Mouse (Mus musculus) R1 (cell line): ENCODE data around the gene Arl8a.
"Not testable (repeated sequence)": the region's sequence is repeated elsewhere in the genome, so short reads cannot be mapped to it uniquely, and the experiment has no call there.

Experiments used
- DNase-seq: peaks from one replicate; pipeline ENCODE4 v3.0.0-alpha.2; 2018; ENCODE audit warnings: low read depth, low spot score

Arl8a gene

GRCm38 (mm10) chr1:135146077-135146945, at the start of gene Arl8a:
Gene Arl8a, plus strand, starts transcription at chr1:135146824.
- DNase-seq, result peak; percentile 52

DNA sequence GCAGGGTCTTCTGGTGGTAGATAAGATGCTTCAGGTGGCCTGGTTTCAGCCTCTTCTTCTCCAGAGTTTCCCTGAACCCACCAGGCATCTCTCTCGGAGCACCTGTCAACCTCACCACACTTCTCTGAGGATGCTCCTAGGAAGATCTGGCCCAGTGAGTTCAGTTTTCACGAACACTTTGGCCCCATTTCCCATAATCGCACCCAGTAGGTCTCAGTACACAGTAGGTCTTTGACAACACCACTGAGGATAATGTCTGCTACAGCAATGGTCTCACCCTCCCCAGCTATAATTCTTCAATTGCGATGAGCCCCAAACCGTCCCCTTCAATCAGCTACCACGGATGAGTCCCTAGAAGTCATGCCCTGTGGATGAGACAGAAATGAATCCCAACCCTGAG, 49.2 kb upstream of the Arl8a start:
- DNase-seq, result no peak

DNA sequence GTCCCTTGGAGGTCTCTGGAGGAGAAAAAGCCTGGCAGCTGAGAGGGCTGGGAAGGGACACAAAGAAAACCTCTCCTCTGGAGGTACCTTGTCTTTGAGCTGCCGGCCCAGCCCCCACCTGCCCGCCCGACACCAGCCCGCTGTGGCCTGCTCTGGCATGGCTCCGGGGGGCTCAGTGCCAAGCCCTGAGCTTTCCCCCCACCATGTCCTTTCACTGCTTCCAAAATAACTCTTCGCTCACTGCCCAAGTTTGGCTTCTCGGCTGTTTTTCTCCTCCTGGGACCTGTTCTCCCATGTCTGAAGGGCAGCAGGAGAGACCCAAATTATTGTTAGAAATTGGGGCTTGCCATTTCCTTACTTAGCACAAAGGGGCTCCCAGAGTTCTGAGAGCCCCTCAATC, 48.2 kb upstream of the Arl8a start:
- no peak for DNase-seq

DNA sequence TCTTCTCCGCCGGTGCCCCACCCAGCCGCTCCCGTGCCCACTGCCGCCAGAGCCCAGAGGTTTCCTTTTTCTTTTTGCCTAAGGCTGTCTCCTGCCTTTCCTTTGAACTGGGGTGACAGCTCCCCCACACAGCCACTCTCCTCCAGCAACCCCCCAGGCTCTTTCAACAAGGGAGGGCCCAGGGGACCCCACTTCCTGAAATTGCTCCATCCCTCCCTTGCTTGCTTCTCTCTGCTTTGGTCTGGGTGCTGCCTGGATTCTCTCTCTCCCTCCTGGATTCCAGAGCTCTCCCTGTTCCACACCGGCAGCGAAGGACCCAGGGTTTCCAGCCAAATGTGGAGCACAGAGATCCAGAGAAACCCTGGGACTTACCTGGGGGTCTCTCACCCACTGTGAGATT, 46.2 kb upstream of the Arl8a start:
- no peak for DNase-seq

GRCm38 (mm10) chr1:135105124-135105523, 41.5 kb upstream of the Arl8a start, which contains the start of gene Lgr6:
Gene Lgr6, minus strand, starts transcription at chr1:135105276.
- peak; percentile 73 for DNase-seq

- peak; percentile 86 for DNase-seq
These were observed 40.7 kb upstream of the Arl8a start for GRCm38 (mm10) chr1:135105951-135106350.

DNA sequence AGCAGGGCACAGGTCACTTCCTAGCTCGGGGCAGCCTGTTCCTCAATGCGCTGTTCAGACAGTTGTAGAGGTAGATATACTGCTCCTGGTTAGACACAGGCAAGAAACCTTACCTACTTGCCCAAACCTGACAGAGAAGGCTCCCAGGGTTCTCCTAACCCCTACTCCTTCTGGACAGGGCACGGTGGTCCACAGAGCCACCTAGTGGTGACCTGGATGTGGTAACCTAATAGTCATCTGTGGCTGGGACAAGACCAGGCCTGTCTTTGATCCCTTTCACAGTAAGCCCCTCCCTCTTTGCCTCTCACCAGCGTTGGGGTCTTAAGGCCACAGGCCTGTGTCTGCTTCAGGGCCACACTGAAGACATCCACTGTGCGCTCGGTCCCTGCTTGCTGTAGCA, 38.0 kb upstream of the Arl8a start:
- peak; percentile 88 for DNase-seq

DNA sequence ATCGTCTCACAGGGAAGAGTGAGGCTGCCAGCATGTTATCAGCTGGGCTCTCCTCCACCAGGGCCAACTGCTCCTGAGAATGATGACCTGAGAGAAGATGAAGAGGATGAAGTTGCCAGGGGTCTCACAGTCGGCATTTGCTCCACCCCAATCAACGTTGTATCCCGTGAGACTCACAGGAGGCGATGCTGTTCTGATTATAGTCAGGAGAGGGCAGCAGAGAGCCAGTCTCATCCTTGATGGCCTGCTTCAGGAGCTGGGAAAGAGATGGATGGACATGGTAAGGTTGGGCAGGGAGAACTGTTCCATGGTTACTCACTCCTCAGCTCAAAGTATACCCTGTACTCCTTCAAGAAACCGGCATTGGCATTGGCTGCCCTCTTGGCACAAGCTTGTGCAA, 36.5 kb upstream of the Arl8a start:
- DNase-seq, result peak; percentile 84

DNA sequence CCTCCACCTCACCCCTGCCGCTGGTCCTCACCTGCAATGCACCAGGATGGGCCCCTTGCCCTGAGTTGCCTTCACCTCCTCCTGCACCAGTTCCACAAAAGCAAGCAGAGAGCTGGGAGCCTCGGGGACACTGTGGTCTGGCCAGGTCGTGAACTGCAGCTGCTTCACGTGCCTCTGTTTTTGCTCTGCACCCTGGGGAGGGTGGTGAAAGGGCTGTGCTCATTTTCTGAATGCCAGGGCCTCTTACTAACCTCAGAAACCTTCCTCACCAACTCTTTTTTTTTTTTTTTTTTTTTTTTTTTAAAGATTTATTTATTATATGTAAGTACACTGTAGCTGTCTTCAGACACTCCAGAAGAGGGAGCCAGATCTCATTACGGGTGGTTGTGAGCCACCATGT, 35.4 kb upstream of the Arl8a start:
- not testable (repeated sequence) for DNase-seq

- DNase-seq, result peak; percentile 79
These were observed 34.0 kb upstream of the Arl8a start for GRCm38 (mm10) chr1:135112661-135113060.

DNA sequence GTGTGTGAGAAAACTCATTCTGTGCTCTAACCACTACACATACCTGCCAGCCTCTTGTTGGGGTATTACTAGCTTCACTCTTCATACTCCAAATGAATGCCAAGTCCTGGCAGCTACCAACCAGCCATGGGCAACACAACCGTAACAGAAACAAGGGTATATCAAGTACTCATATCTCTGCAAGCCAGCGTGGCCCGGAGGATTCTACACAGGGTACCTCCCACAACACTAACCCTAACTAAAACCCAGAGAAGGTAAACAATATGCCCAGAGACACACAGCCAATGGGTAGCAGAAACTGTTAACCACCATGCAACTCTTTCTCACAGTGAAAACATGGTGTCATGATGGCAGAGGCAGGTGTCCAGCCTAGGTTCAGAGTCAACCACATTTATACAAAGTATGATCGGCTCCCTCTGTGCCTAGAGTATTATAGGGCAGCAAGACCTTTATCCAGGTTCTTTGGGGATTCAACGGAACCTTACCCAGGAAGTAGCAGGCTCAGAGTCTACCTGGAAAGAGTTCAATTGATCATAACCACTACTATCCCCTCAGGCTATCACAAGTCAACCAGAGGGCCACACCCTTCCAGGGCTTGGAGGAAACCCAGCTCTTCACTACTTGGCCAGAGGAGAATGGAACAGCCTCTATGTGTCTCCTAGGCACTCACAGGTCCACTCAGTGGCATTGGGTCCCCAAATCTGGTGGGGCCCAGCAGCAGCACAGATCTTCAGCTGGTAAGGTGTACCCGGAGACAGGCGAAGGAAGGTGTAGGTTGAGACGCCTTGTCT, 21.9 kb upstream of the Arl8a start:
- no peak for DNase-seq

DNA sequence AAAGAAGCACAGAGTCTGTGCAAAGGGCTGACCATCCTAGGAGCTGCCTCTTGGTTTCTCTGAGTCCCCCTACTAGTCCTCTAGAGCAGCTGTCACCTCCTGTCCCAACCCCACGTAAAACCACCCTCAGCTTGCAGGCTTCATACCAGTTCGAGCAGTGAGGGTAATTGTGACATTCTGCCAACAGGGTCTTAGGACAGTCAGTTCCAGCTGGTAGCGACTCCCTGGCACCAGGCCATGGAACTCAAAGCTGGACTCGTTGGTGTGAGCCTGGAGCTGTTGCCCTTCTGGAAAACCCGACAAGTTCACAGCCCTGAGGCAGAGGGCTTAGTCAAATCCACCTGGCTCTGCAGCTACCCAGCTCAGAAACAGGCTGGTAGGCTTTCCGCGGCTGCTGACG, 20.6 kb upstream of the Arl8a start:
- no peak for DNase-seq

- DNase-seq, result no peak
These were observed 20.1 kb upstream of the Arl8a start for GRCm38 (mm10) chr1:135126443-135127027.

GRCm38 (mm10) chr1:135128011-135128441, 18.6 kb upstream of the Arl8a start:
- no peak for DNase-seq

DNA sequence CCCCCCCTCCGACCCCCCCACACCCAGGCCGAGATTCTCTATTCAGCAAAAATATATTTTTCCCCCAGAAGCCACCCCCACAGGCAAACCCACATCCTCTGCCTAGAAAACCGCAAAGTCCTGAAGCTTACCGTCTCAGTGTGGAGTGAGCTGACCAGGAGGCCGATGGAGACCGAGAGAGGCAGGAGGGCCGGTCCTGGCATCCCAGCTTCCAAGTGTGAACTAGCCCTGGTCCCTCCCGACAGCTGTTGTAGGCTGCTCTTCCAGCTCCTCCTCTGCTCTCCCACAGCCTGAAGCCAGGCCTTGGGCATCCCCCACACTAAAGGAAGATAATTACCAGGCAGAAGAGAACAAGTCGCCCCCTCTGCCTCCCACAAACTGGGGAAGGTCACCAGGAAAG, 17.6 kb upstream of the Arl8a start:
- DNase-seq, result no peak

DNA sequence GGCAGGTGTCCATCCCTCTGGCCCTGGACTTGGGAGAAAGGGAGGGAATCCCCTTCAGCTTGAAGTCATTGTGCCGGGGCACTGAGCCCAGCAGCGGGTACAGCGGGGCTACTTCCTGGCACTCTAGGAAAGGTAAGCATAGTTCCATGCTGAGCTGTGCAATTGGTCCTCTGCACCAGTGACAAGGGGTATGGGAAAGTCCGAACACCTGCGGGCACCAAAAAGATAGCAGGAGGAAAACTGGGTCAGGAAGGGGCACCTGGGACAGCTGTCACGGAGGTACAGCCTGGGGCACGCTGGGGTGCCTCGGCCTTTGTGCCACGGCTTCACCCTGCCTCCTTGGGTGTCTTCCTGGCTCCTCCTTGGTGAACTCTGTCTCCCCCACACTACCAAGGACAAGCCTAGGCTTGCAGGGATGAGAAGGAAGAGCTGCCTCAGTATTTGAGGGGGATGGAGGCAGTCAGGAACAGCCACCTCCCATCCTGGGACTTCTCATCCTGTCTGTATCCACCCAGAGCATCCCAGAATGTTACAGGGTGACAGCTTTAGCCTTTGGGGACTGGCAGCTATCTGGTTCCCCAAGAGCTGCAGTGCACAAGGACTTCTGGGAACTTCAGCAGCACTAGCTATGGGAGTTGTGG, 17.0 kb upstream of the Arl8a start:
- DNase-seq, result peak; percentile 22

GRCm38 (mm10) chr1:135130376-135131018, 16.1 kb upstream of the Arl8a start:
- peak; percentile 69 for DNase-seq

- DNase-seq, result no peak
These were observed 15.6 kb upstream of the Arl8a start for GRCm38 (mm10) chr1:135131034-135131433.

DNA sequence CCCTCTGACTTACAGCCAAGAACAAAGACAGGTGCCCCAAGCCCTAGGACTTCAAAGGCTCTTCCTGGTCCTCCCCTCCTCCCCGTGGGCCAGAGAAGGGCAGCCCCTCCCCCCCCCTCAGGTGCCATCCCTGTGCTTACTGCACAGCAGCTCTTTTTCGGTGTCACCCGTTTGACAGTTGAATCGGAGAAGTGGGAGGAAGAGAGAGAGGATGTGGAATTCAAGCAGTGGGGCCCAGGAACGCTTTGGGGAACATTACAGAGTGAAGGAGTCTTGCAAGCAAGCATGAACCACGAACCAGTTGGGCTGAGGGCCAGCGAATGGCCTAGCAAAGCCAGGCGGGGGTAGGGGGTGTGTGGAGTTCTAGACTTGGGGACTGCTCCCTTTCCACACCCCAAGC, 15.1 kb upstream of the Arl8a start:
- DNase-seq, result no peak

- DNase-seq, result peak; percentile 61
These were observed 14.2 kb upstream of the Arl8a start, which contains the start of gene Ptpn7 for GRCm38 (mm10) chr1:135132473-135132872. Gene Ptpn7, plus strand, starts transcription at chr1:135132700.

- DNase-seq, result no peak
These were observed 13.7 kb upstream of the Arl8a start for GRCm38 (mm10) chr1:135132893-135133369.
